Mouse (Mus musculus): ENCODE measurements around the gene Sar1a. TPM values are rescaled to one million over a fixed set of nuclear protein-coding genes. Genes with fewer than 3 reads are reported as not detected.

Sar1a gene
- polyA plus RNA-seq, 1 experiment = 74.7 TPM

DNA sequence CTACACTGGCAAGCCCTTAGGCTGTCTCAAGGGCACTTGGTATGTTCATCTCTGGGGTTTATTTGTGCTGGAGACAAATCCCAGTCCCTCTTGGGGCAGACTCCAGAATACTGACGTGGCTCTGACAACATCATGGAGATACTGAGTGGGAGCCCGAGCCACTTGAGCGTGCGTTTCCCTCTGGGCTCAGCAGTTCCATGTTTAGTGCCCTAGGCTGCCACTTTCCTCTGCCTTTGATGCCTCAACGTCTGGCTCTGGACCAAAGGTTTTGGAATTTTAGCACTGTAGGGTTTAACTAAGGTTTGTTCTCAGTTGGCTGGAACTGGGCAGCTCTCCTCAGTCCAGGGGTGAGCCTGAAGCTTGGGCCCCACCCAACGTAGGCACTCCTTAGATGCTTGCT, 43.2 kb downstream of the Sar1a start:
- TF ChIP-seq CTCF (IDR thresholded peaks at IDR 0.05; ENCODE audit: borderline replicate concordance, control insufficient read depth, extremely low read depth, insufficient read depth, low read length, poor library complexity) (no peak), POLR2A (IDR thresholded peaks at IDR 0.05; ENCODE audit: control insufficient read depth, extremely low read depth, insufficient read depth, low read length, poor library complexity) (no peak)

DNA sequence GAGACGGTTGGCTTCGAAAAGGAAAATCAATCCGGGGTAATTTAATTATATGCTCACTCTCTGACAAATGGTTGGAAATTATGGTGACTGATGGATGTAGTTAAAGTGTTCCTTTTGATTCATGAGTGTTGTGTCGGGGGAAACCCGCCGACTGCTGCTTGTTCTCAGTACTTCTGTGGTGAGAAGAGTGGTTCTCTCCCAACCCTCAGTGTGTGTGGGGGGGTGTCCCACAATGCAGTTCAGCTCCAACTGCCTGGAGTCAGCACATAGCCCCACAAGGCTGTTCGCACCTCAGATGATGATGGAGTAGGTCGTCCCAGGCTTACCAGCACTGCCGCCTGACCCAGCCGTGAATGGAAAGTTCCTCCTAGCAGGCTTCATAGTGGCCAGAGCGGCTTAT, 49.1 kb downstream of the Sar1a start:
- no peak overlapping the region for H3K27ac ChIP-seq (ENCODE audit: control insufficient read depth, insufficient read depth, low read length)
- no peak for DNase-seq
- H3K4me3 ChIP-seq (ENCODE audit: control insufficient read depth, insufficient read depth, low read length) = no peak overlapping the region
- H3K27me3 ChIP-seq (ENCODE audit: control insufficient read depth, insufficient read depth, low read length) = no peaks in the 10 kb centered on the region
- 85% methylated on average over 11 of the region's 11 CpGs for WGBS
- TF ChIP-seq POLR2A (IDR thresholded peaks at IDR 0.05; ENCODE audit: control insufficient read depth, extremely low read depth, insufficient read depth, low read length, poor library complexity) (no peak), CTCF (IDR thresholded peaks at IDR 0.05; ENCODE audit: borderline replicate concordance, control insufficient read depth, extremely low read depth, insufficient read depth, low read length, poor library complexity) (no peak)
- no peaks in the 10 kb centered on the region for H3K4me1 ChIP-seq (replicated peaks; ENCODE audit: control insufficient read depth, insufficient read depth, low read length)
- no peaks in the 10 kb centered on the region for H3K36me3 ChIP-seq (ENCODE audit: control insufficient read depth, insufficient read depth, low read length)

More for the DNA sequence above, 43.2 kb downstream of the Sar1a start:
- DNase-seq = no peak
- Histone ChIP-seq H3K36me3 (ENCODE audit: control insufficient read depth, insufficient read depth, low read length) (no peaks in the 10 kb centered on the region), H3K4me1 (replicated peaks; ENCODE audit: control insufficient read depth, insufficient read depth, low read length) (no peaks in the 10 kb centered on the region), H3K4me3 (ENCODE audit: control insufficient read depth, insufficient read depth, low read length) (no peak overlapping the region), H3K27me3 (ENCODE audit: control insufficient read depth, insufficient read depth, low read length) (no peaks in the 10 kb centered on the region), H3K27ac (ENCODE audit: control insufficient read depth, insufficient read depth, low read length) (no peak overlapping the region)
- WGBS = 92% methylated on average over 6 of the region's 6 CpGs

- Histone ChIP-seq H3K4me1 (replicated peaks; ENCODE audit: control insufficient read depth, insufficient read depth, low read length) (no peaks in the 10 kb centered on the region), H3K36me3 (ENCODE audit: control insufficient read depth, insufficient read depth, low read length) (no peaks in the 10 kb centered on the region), H3K4me3 (ENCODE audit: control insufficient read depth, insufficient read depth, low read length) (no peak overlapping the region), H3K27ac (ENCODE audit: control insufficient read depth, insufficient read depth, low read length) (no peak overlapping the region), H3K27me3 (ENCODE audit: control insufficient read depth, insufficient read depth, low read length) (no peaks in the 10 kb centered on the region)
- TF ChIP-seq CTCF (IDR thresholded peaks at IDR 0.05; ENCODE audit: borderline replicate concordance, control insufficient read depth, extremely low read depth, insufficient read depth, low read length, poor library complexity) (no peak), POLR2A (IDR thresholded peaks at IDR 0.05; ENCODE audit: control insufficient read depth, extremely low read depth, insufficient read depth, low read length, poor library complexity) (no peak)
- DNase-seq = no peak
- 96% methylated on average over 6 of the region's 6 CpGs for WGBS
Measured at GRCm38 (mm10) chr10:61730171-61730570, 50.1 kb downstream of the Sar1a start.

DNA sequence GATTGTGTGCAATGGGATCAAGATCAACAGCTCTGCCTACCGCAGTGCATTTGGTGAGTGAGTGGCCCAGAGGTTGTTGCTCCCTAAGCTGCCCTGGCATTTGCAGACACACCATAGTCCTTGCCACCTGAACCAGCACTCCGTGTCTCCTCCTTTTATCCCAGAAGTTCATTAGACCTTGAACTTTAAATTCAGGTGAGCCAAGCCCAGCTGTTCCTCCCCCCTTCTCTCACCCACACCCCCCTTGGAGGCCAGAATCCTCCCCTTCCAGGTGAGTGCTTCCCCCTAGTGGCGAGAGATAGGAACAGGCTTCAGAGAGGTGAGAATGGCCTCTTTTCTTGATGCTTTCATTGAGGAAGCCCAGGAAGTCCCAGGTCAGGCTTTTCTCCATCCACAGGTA, 54.3 kb downstream of the Sar1a start:
- H3K4me1 ChIP-seq (replicated peaks; ENCODE audit: control insufficient read depth, insufficient read depth, low read length) = no peaks in the 10 kb centered on the region
- no peaks in the 10 kb centered on the region for H3K36me3 ChIP-seq (ENCODE audit: control insufficient read depth, insufficient read depth, low read length)
- H3K27me3 ChIP-seq (ENCODE audit: control insufficient read depth, insufficient read depth, low read length) = no peaks in the 10 kb centered on the region
- TF ChIP-seq CTCF (IDR thresholded peaks at IDR 0.05; ENCODE audit: borderline replicate concordance, control insufficient read depth, extremely low read depth, insufficient read depth, low read length, poor library complexity) (peak; percentile 67; the same call in 1 of the 2 replicates), POLR2A (IDR thresholded peaks at IDR 0.05; ENCODE audit: control insufficient read depth, extremely low read depth, insufficient read depth, low read length, poor library complexity) (no peak)
- DNase-seq = peak; percentile 36
- WGBS = 57% methylated on average over 3 of the region's 3 CpGs
- no peak overlapping the region for H3K27ac ChIP-seq (ENCODE audit: control insufficient read depth, insufficient read depth, low read length)
- H3K4me3 ChIP-seq (ENCODE audit: control insufficient read depth, insufficient read depth, low read length) = no peak overlapping the region

GRCm38 (mm10) chr10:61736671-61737078, 56.6 kb downstream of the Sar1a start:
- DNase-seq = no peak
- Histone ChIP-seq H3K27me3 (ENCODE audit: control insufficient read depth, insufficient read depth, low read length) (no peaks in the 10 kb centered on the region), H3K36me3 (ENCODE audit: control insufficient read depth, insufficient read depth, low read length) (no peaks in the 10 kb centered on the region), H3K4me3 (ENCODE audit: control insufficient read depth, insufficient read depth, low read length) (no peak overlapping the region), H3K4me1 (replicated peaks; ENCODE audit: control insufficient read depth, insufficient read depth, low read length) (no peaks in the 10 kb centered on the region), H3K27ac (ENCODE audit: control insufficient read depth, insufficient read depth, low read length) (no peak overlapping the region)
- TF ChIP-seq CTCF (IDR thresholded peaks at IDR 0.05; ENCODE audit: borderline replicate concordance, control insufficient read depth, extremely low read depth, insufficient read depth, low read length, poor library complexity) = no peak
- TF ChIP-seq POLR2A (IDR thresholded peaks at IDR 0.05; ENCODE audit: control insufficient read depth, extremely low read depth, insufficient read depth, low read length, poor library complexity) = no peak
- 88% methylated on average over 10 of the region's 10 CpGs for WGBS

- TF ChIP-seq POLR2A (IDR thresholded peaks at IDR 0.05; ENCODE audit: control insufficient read depth, extremely low read depth, insufficient read depth, low read length, poor library complexity) (no peak), CTCF (IDR thresholded peaks at IDR 0.05; ENCODE audit: borderline replicate concordance, control insufficient read depth, extremely low read depth, insufficient read depth, low read length, poor library complexity) (no peak)
- no peak overlapping the region for H3K4me3 ChIP-seq (ENCODE audit: control insufficient read depth, insufficient read depth, low read length)
- H3K4me1 ChIP-seq (replicated peaks; ENCODE audit: control insufficient read depth, insufficient read depth, low read length) = no peaks in the 10 kb centered on the region
- no peaks in the 10 kb centered on the region for H3K36me3 ChIP-seq (ENCODE audit: control insufficient read depth, insufficient read depth, low read length)
- no peak for DNase-seq
- no peak overlapping the region for H3K27ac ChIP-seq (ENCODE audit: control insufficient read depth, insufficient read depth, low read length)
- 88% methylated on average over 1 of the region's 1 CpGs for WGBS
- H3K27me3 ChIP-seq (ENCODE audit: control insufficient read depth, insufficient read depth, low read length) = no peaks in the 10 kb centered on the region
Measured at GRCm38 (mm10) chr10:61737537-61737936, 57.4 kb downstream of the Sar1a start.

- DNase-seq = no peak
- no peaks in the 10 kb centered on the region for H3K36me3 ChIP-seq (ENCODE audit: control insufficient read depth, insufficient read depth, low read length)
- H3K27me3 ChIP-seq (ENCODE audit: control insufficient read depth, insufficient read depth, low read length) = no peaks in the 10 kb centered on the region
- TF ChIP-seq CTCF (IDR thresholded peaks at IDR 0.05; ENCODE audit: borderline replicate concordance, control insufficient read depth, extremely low read depth, insufficient read depth, low read length, poor library complexity) (no peak), POLR2A (IDR thresholded peaks at IDR 0.05; ENCODE audit: control insufficient read depth, extremely low read depth, insufficient read depth, low read length, poor library complexity) (no peak)
- H3K27ac ChIP-seq (ENCODE audit: control insufficient read depth, insufficient read depth, low read length) = no peak overlapping the region
- no peak overlapping the region for H3K4me3 ChIP-seq (ENCODE audit: control insufficient read depth, insufficient read depth, low read length)
- H3K4me1 ChIP-seq (replicated peaks; ENCODE audit: control insufficient read depth, insufficient read depth, low read length) = no peaks in the 10 kb centered on the region
- WGBS = 95% methylated on average over 4 of the region's 4 CpGs
Measured at GRCm38 (mm10) chr10:61738126-61738525, 58.0 kb downstream of the Sar1a start.
